Mouse (Mus musculus) megakaryocyte, embryonic 14.5 days (primary cell): ENCODE results near the gene Ppp2r2d. TPM values are rescaled to one million over a fixed set of nuclear protein-coding genes. Genes with fewer than 3 reads are reported as not detected.

Experiments used
- H3K27me3 ChIP-seq: replicated peaks from 2 replicates; pipeline ENCODE3; 2012; ENCODE audit warnings: inconsistent platforms
- H3K36me3 ChIP-seq: replicated peaks from 2 replicates; pipeline ENCODE3; 2012; ENCODE audit warnings: low read length, inconsistent platforms, mixed read lengths
- H3K4me1 ChIP-seq: 2 replicates; pipeline ENCODE4 v1.6.1; 2012; ENCODE audit warnings: inconsistent platforms
- H3K4me3 ChIP-seq: replicated peaks from 2 replicates; pipeline ENCODE3; 2012; ENCODE audit warnings: moderate library complexity, mild to moderate bottlenecking, inconsistent platforms
- H3K9me3 ChIP-seq: 2 replicates; pipeline ENCODE4 v1.6.1; 2012; ENCODE audit warnings: inconsistent platforms
- FLI1 ChIP-seq: IDR thresholded peaks from 2 replicates; pipeline ENCODE4 v1.6.1; 2012; ENCODE audit warnings: low read length, inconsistent platforms, mixed read lengths
- GATA1 ChIP-seq: IDR thresholded peaks from 3 replicates; pipeline ENCODE4 v1.6.1; 2012; ENCODE audit warnings: mixed read lengths, low read length, inconsistent platforms, borderline replicate concordance
- polyA plus RNA-seq: library from polyadenylated mRNA; stranded (reverse); fragments of >175 nt; gene quantifications from 2 replicates; pipeline ENCODE4 v1.2.3, GENCODE M21; 2012; ENCODE audit warnings: low replicate concordance; ENCODE audit not compliant: insufficient read depth

The Ppp2r2d gene
- polyA plus RNA-seq, 1 experiment: 12.9 TPM

- Histone ChIP-seq H3K4me1 (peaks cover 12% of the 10 kb centered on the region), H3K27me3 (no peaks in the 10 kb centered on the region), H3K9me3 (no peaks in the 10 kb centered on the region), H3K4me3 (no peak overlapping the region), H3K36me3 (peaks cover 98% of the 10 kb centered on the region)
- TF ChIP-seq GATA1 (no peak), FLI1 (no peak)
Measured at GRCm38 (mm10) chr7:138898122-138898521, 52.2 kb downstream of the Ppp2r2d start.

- H3K27me3 ChIP-seq: no peaks in the 10 kb centered on the region
- no peaks in the 10 kb centered on the region for H3K9me3 ChIP-seq
- peaks cover 14% of the 10 kb centered on the region for H3K4me1 ChIP-seq
- no peak for TF ChIP-seq GATA1
- TF ChIP-seq FLI1: no peak
- peaks cover 96% of the 10 kb centered on the region for H3K36me3 ChIP-seq
- no peak overlapping the region for H3K4me3 ChIP-seq
Measured at GRCm38 (mm10) chr7:138898743-138899142, 52.9 kb downstream of the Ppp2r2d start.

- peaks cover 73% of the 10 kb centered on the region for H3K36me3 ChIP-seq
- peaks cover 59% of the 10 kb centered on the region for H3K4me1 ChIP-seq
- H3K4me3 ChIP-seq: peak overlapping the region; percentile 53
- H3K27me3 ChIP-seq: no peaks in the 10 kb centered on the region
- TF ChIP-seq FLI1 (no peak), GATA1 (no peak)
- no peaks in the 10 kb centered on the region for H3K9me3 ChIP-seq
Measured at GRCm38 (mm10) chr7:138903886-138904435, 58.1 kb downstream of the Ppp2r2d start.

- Histone ChIP-seq H3K4me1 (peaks cover 69% of the 10 kb centered on the region), H3K9me3 (no peaks in the 10 kb centered on the region), H3K36me3 (peaks cover 50% of the 10 kb centered on the region), H3K27me3 (no peaks in the 10 kb centered on the region), H3K4me3 (peak overlapping the region; percentile 100)
- TF ChIP-seq FLI1 (no peak), GATA1 (no peak)
Measured at GRCm38 (mm10) chr7:138906441-138906840, 60.6 kb downstream of the Ppp2r2d start.

- Histone ChIP-seq H3K36me3 (peaks cover 44% of the 10 kb centered on the region), H3K9me3 (no peaks in the 10 kb centered on the region), H3K4me1 (peaks cover 71% of the 10 kb centered on the region), H3K4me3 (peak overlapping the region; percentile 100), H3K27me3 (no peaks in the 10 kb centered on the region)
- no peak for TF ChIP-seq FLI1
- TF ChIP-seq GATA1: no peak
Measured at GRCm38 (mm10) chr7:138907043-138907442, 61.2 kb downstream of the Ppp2r2d start.

GRCm38 (mm10) chr7:138907976-138908375, 62.1 kb downstream of the Ppp2r2d start:
- Histone ChIP-seq H3K27me3 (no peaks in the 10 kb centered on the region), H3K36me3 (peaks cover 35% of the 10 kb centered on the region), H3K4me1 (peaks cover 66% of the 10 kb centered on the region), H3K9me3 (no peaks in the 10 kb centered on the region), H3K4me3 (peak overlapping the region; percentile 100)
- TF ChIP-seq FLI1 (no peak), GATA1 (no peak)

GRCm38 (mm10) chr7:138908768-138909276, 62.9 kb downstream of the Ppp2r2d start:
- peak overlapping the region; percentile 100 for H3K4me3 ChIP-seq
- H3K36me3 ChIP-seq: peaks cover 29% of the 10 kb centered on the region
- H3K27me3 ChIP-seq: no peaks in the 10 kb centered on the region
- H3K4me1 ChIP-seq: peaks cover 62% of the 10 kb centered on the region
- TF ChIP-seq GATA1 (no peak), FLI1 (no peak)
- H3K9me3 ChIP-seq: no peaks in the 10 kb centered on the region

- Histone ChIP-seq H3K27me3 (no peaks in the 10 kb centered on the region), H3K9me3 (no peaks in the 10 kb centered on the region), H3K4me1 (peaks cover 64% of the 10 kb centered on the region), H3K4me3 (peak within 1 kb of the TSS; percentile 100), H3K36me3 (peaks cover 26% of the 10 kb centered on the region)
- no peak for TF ChIP-seq GATA1
Measured at GRCm38 (mm10) chr7:138909277-138910192, 63.7 kb downstream of the Ppp2r2d start, which contains the start of gene Bnip3. TSS of gene Bnip3 (minus strand) at chr7:138909519.

- Histone ChIP-seq H3K4me1 (peaks cover 62% of the 10 kb centered on the region), H3K4me3 (peak overlapping the region; percentile 100)
Measured at GRCm38 (mm10) chr7:138910193-138910562, 64.3 kb downstream of the Ppp2r2d start.

GRCm38 (mm10) chr7:138913616-138914015, 67.7 kb downstream of the Ppp2r2d start:
- no peak overlapping the region for H3K4me3 ChIP-seq
- peaks cover 36% of the 10 kb centered on the region for H3K4me1 ChIP-seq
- H3K27me3 ChIP-seq: no peaks in the 10 kb centered on the region
- no peak for TF ChIP-seq GATA1
- TF ChIP-seq FLI1: no peak
- H3K36me3 ChIP-seq: no peaks in the 10 kb centered on the region
- no peaks in the 10 kb centered on the region for H3K9me3 ChIP-seq

More at GRCm38 (mm10) chr7:138910193-138910562, 64.3 kb downstream of the Ppp2r2d start:
- Histone ChIP-seq H3K27me3 (no peaks in the 10 kb centered on the region), H3K9me3 (no peaks in the 10 kb centered on the region), H3K36me3 (peaks cover 19% of the 10 kb centered on the region)
- no peak for TF ChIP-seq FLI1
